Mouse (Mus musculus) kidney, adult 2 months (tissue): ENCODE results near the gene Ankrd34b.

Experiments used
- CTCF ChIP-seq: fragments of 200-500 bp; conservative IDR thresholded peaks from 2 replicates; pipeline ENCODE4 v1.5.1; 2011; ENCODE audit warnings: low read depth, mild to moderate bottlenecking, control low read depth, low read length, moderate library complexity, mixed read lengths; ENCODE audit not compliant: insufficient read depth, insufficient read length
- POLR2A ChIP-seq: fragments of 200-500 bp; IDR thresholded peaks from one replicate; pipeline ENCODE4 v1.6.1; 2011; ENCODE audit warnings: low read depth, low read length, control low read depth

DNA sequence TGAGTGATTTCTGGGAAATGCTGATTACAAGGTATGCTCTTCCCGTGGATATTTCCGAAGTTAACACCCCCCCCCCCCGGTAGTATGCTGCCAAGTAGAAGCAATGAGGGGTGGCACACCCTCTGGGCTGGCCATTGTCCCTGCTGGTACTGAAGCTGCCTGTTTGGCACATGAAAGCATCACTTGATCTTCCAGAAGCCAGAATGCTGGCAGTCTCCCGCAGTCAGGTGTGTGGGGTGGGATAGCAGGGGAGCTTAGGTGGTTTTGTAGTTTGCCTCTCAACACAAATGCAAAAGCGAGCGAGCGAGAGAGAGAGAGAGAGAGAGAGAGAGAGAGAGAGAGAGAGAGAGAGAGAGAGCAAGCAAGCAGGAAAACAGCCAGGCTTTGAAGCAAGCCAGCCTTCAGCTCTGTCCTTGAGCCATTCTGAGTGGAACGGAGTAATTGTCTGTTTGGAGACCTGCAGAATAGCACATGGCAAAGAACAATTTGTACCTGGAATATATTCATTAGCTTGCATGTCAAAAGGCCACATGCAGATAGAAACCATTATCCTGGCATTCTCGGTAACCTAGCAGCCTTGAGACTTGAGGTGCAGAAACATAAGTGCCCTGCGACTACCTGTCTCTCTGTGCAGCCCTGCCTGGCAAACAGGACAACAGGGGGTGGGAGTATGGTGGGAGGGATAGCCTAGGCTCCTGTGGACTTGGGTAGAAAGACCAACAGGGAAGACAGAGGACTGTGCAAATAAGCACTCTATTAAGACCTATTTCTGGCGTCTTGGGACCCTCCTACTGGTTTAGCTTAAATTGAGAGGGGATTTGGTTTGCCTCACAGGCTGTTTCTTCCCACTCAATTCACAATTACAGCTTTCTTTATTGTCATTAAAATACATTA lies 27.0 kb upstream of the Ankrd34b start:
- TF ChIP-seq POLR2A (no peak), CTCF (no peak)
